Mouse (Mus musculus): ENCODE measurements around the gene Acaca. TPM values are rescaled to one million over a fixed set of nuclear protein-coding genes. Genes with fewer than 3 reads are reported as not detected.

Acaca gene
- polyA plus RNA-seq (2015; fragmentation: Nextera tagmentation; extraction: Ambion mirVana), result 18.8 and 19.1 TPM in 2 replicates

DNA sequence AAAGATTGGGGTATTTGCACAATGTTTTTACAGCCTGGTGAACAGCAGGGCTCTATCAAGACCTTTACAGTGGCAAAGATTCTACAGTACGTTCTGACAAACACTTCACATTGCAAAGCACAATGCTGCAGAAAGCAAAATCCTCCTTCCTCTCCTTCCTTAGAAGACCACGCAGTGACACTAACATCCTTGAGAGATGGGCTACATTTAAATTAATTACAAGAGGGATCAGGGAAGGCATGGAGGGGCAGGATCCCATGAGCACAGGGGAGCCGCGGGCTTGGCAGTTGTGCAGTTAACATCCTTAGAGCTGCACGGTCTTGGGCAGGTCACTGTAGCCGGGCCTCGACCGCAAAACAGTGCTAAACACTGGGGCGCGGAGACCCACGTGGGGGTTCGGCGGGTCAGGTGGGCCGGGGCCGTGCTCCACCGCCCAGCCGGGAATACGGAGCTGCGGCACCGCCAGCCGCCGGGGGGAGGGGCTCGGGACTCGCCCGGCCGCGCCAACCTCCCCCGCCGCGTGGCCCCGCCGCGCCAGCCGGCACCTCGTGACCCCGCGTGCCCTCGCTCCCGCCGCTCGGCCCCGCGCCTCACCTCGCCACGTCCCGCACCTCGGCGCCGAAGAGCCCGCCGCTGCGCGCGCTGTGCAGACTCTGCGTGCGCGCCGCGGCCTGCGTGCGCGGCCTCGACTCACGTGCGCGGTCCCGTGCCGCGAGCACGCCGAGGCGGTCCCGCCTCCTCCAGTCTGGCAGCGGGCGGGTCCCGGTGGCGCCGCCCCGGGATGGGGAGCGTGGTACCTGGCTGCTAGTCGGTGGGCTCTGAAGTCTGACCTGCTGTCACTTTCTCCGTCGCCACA is at the start of gene Acaca, which contains the start of gene Tada2a:
Acaca (plus strand) TSS at position 730 of the 856 bp plus-strand sequence.
Tada2a (minus strand) TSS at position 658 of the 856 bp plus-strand sequence.
- peak within 1 kb of the TSS; percentile 82 for H3K4me2 ChIP-seq
- no peaks in the 10 kb centered on the region for H3K27me3 ChIP-seq
- under 1% methylated on average over 62 of the region's 83 CpGs for WGBS
- H3K4me3 ChIP-seq, result peak within 1 kb of the TSS; percentile 82
- no peaks in the 10 kb centered on the region for H3K9me3 ChIP-seq
- H3K36me3 ChIP-seq, result peaks cover 26% of the 10 kb centered on the region
- peak within 1 kb of the TSS; percentile 94 for H3K9ac ChIP-seq
- H3K4me1 ChIP-seq, result peaks cover 10% of the 10 kb centered on the region
- peak within 1 kb of the TSS; percentile 71 for H3K27ac ChIP-seq
- ATAC-seq (ENCODE audit: insufficient number of reproducible peaks, insufficient read depth, low FRiP score, low TSS enrichment, low read depth), result peak; percentile 79

- H3K9ac ChIP-seq, result no peak overlapping the region
- WGBS, result 70% methylated on average over 4 of the region's 4 CpGs
- no peak overlapping the region for H3K4me3 ChIP-seq
- no peak overlapping the region for H3K27ac ChIP-seq
- H3K4me1 ChIP-seq, result 0 out of 2 replicates have a peak, but pooled peaks cover 4% of the 10 kb centered on the region
- H3K4me2 ChIP-seq, result no peak overlapping the region
- H3K27me3 ChIP-seq, result no peaks in the 10 kb centered on the region
- no peaks in the 10 kb centered on the region for H3K9me3 ChIP-seq
- H3K36me3 ChIP-seq, result peaks cover 49% of the 10 kb centered on the region
- ATAC-seq (ENCODE audit: insufficient number of reproducible peaks, insufficient read depth, low FRiP score, low TSS enrichment, low read depth), result no peak
Observed at GRCm38 (mm10) chr11:84079887-84080286, 49.6 kb upstream of the Acaca start.

GRCm38 (mm10) chr11:84080327-84080726 is 49.1 kb upstream of the Acaca start:
- H3K36me3 ChIP-seq, result peaks cover 49% of the 10 kb centered on the region
- H3K4me2 ChIP-seq, result no peak overlapping the region
- no peak for ATAC-seq (ENCODE audit: insufficient number of reproducible peaks, insufficient read depth, low FRiP score, low TSS enrichment, low read depth)
- H3K27ac ChIP-seq, result no peak overlapping the region
- no peaks in the 10 kb centered on the region for H3K27me3 ChIP-seq
- H3K9me3 ChIP-seq, result no peaks in the 10 kb centered on the region
- no peak overlapping the region for H3K9ac ChIP-seq
- 92% methylated on average over 3 of the region's 3 CpGs for WGBS
- 0 out of 2 replicates have a peak, but pooled peaks cover 4% of the 10 kb centered on the region for H3K4me1 ChIP-seq
- no peak overlapping the region for H3K4me3 ChIP-seq

GRCm38 (mm10) chr11:84081901-84082300 is 47.6 kb upstream of the Acaca start:
- Histone ChIP-seq H3K4me2 (no peak overlapping the region), H3K27me3 (no peaks in the 10 kb centered on the region), H3K4me3 (no peak overlapping the region), H3K9me3 (no peaks in the 10 kb centered on the region), H3K36me3 (peaks cover 64% of the 10 kb centered on the region), H3K9ac (no peak overlapping the region), H3K4me1 (0 out of 2 replicates have a peak, but pooled peaks cover 4% of the 10 kb centered on the region), H3K27ac (no peak overlapping the region)
- WGBS, result 91% methylated on average over 5 of the region's 5 CpGs
- no peak for ATAC-seq (ENCODE audit: insufficient number of reproducible peaks, insufficient read depth, low FRiP score, low TSS enrichment, low read depth)

GRCm38 (mm10) chr11:84090572-84090971 is 38.9 kb upstream of the Acaca start:
- H3K36me3 ChIP-seq, result peaks cover 76% of the 10 kb centered on the region
- H3K27me3 ChIP-seq, result no peaks in the 10 kb centered on the region
- no peak overlapping the region for H3K27ac ChIP-seq
- ATAC-seq (ENCODE audit: insufficient number of reproducible peaks, insufficient read depth, low FRiP score, low TSS enrichment, low read depth), result no peak
- H3K9me3 ChIP-seq, result no peaks in the 10 kb centered on the region
- H3K4me1 ChIP-seq, result no peaks in the 10 kb centered on the region
- H3K4me3 ChIP-seq, result no peak overlapping the region
- no peak overlapping the region for H3K9ac ChIP-seq
- WGBS, result 91% methylated on average over 8 of the region's 8 CpGs
- no peak overlapping the region for H3K4me2 ChIP-seq

GRCm38 (mm10) chr11:84095084-84095483 is 34.4 kb upstream of the Acaca start:
- Histone ChIP-seq H3K4me1 (no peaks in the 10 kb centered on the region; the same call in 1 of the 2 replicates), H3K27me3 (no peaks in the 10 kb centered on the region), H3K9me3 (no peaks in the 10 kb centered on the region), H3K9ac (no peak overlapping the region), H3K4me3 (no peak overlapping the region), H3K4me2 (no peak overlapping the region), H3K27ac (no peak overlapping the region), H3K36me3 (peaks cover 76% of the 10 kb centered on the region)
- ATAC-seq (ENCODE audit: insufficient number of reproducible peaks, insufficient read depth, low FRiP score, low TSS enrichment, low read depth), result no peak
- whole genome bisulfite sequencing, result 84% methylated on average over 4 of the region's 4 CpGs

- Histone ChIP-seq H3K27me3 (no peaks in the 10 kb centered on the region), H3K4me1 (no peaks in the 10 kb centered on the region; the same call in 1 of the 2 replicates), H3K9ac (no peak overlapping the region), H3K27ac (peak overlapping the region; percentile 33; the same call in 1 of the 2 replicates), H3K9me3 (no peaks in the 10 kb centered on the region), H3K4me3 (no peak overlapping the region), H3K4me2 (no peak overlapping the region), H3K36me3 (peaks cover 79% of the 10 kb centered on the region)
- no peak for ATAC-seq (ENCODE audit: insufficient number of reproducible peaks, insufficient read depth, low FRiP score, low TSS enrichment, low read depth)
- 69% methylated on average over 5 of the region's 5 CpGs for WGBS
Observed at GRCm38 (mm10) chr11:84097251-84097998, 32.0 kb upstream of the Acaca start.

DNA sequence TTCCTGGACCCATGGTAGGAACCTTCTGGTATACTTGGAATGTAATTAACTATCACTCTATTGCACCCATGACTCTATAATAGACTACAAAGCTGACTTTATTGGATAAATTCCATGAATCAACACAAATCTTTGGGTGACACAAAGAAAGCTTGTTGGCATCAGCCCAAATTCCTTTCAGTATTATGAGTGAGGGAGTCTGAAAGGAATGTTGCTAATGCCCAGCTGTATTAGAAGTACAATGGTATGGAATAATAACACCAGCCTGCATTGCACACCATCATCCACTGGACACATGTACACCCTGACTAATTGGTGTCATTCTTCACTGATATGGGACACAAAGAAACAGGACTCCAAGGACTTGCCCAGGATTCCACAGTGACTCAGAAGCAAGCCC is 28.3 kb upstream of the Acaca start:
- Histone ChIP-seq H3K36me3 (peaks cover 85% of the 10 kb centered on the region), H3K9ac (no peak overlapping the region), H3K4me2 (no peak overlapping the region), H3K27ac (no peak overlapping the region), H3K4me3 (no peak overlapping the region), H3K27me3 (no peaks in the 10 kb centered on the region), H3K4me1 (no peaks in the 10 kb centered on the region; the same call in 1 of the 2 replicates), H3K9me3 (no peaks in the 10 kb centered on the region)
- ATAC-seq (ENCODE audit: insufficient number of reproducible peaks, insufficient read depth, low FRiP score, low TSS enrichment, low read depth), result no peak

DNA sequence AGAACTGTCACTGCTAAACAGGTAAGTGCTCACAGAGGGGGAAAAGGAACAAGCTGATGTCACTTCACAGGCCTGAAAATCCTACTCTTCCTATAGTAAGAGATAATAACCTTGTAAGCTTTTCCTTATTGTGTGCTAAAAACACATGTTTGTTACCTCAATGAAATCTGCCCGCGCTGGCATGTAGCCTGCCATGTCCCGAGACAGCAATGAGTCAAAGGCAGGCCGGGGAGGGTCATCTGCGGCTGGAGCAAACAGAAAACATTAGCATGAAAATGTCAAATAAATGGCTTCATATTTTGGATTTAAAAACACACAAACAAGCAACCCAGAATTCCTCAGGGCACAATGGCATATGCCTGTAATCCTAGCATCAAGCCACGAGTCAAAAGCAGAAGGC is 25.4 kb upstream of the Acaca start:
- Histone ChIP-seq H3K9me3 (no peaks in the 10 kb centered on the region), H3K4me1 (no peaks in the 10 kb centered on the region), H3K9ac (no peak overlapping the region), H3K4me3 (no peak overlapping the region), H3K27ac (no peak overlapping the region), H3K4me2 (no peak overlapping the region), H3K27me3 (no peaks in the 10 kb centered on the region), H3K36me3 (peaks cover 89% of the 10 kb centered on the region)
- no peak for ATAC-seq (ENCODE audit: insufficient number of reproducible peaks, insufficient read depth, low FRiP score, low TSS enrichment, low read depth)
- 89% methylated on average over 6 of the region's 6 CpGs for WGBS

- H3K27ac ChIP-seq, result no peak overlapping the region
- no peaks in the 10 kb centered on the region for H3K4me1 ChIP-seq
- H3K4me2 ChIP-seq, result no peak overlapping the region
- WGBS, result 73% methylated on average over 2 of the region's 2 CpGs
- peaks cover 92% of the 10 kb centered on the region for H3K36me3 ChIP-seq
- no peak for ATAC-seq (ENCODE audit: insufficient number of reproducible peaks, insufficient read depth, low FRiP score, low TSS enrichment, low read depth)
- no peak overlapping the region for H3K9ac ChIP-seq
- no peak overlapping the region for H3K4me3 ChIP-seq
- no peaks in the 10 kb centered on the region for H3K27me3 ChIP-seq
- H3K9me3 ChIP-seq, result no peaks in the 10 kb centered on the region
Observed at GRCm38 (mm10) chr11:84107137-84107536, 22.3 kb upstream of the Acaca start.

GRCm38 (mm10) chr11:84113623-84114022 is 15.8 kb upstream of the Acaca start:
- Histone ChIP-seq H3K9me3 (no peaks in the 10 kb centered on the region), H3K27me3 (no peaks in the 10 kb centered on the region), H3K36me3 (peaks cover 76% of the 10 kb centered on the region), H3K4me1 (no peaks in the 10 kb centered on the region), H3K4me3 (no peak overlapping the region), H3K4me2 (no peak overlapping the region), H3K9ac (no peak overlapping the region), H3K27ac (no peak overlapping the region)
- WGBS, result 93% methylated on average over 5 of the region's 5 CpGs
- ATAC-seq (ENCODE audit: insufficient number of reproducible peaks, insufficient read depth, low FRiP score, low TSS enrichment, low read depth), result no peak

Data from embryonic facial prominence, embryonic 13.5 days (tissue).